Mouse (Mus musculus): ENCODE data around the gene Itgad.
"Not testable (repeated sequence)": the region's sequence is repeated elsewhere in the genome, so short reads cannot be mapped to it uniquely, and the experiment has no call there.

Gene Itgad
- long read RNA-seq, experiment 1: 0 reads
- long read RNA-seq, experiment 2: 0 reads

- intact Hi-C loops (cut with DNase I): no loop called here
Measured at GRCm38 (mm10) chr7:128154076-128154475, at the start of gene Itgad. Itgad (plus strand) TSS chr7:128154376.

- intact Hi-C loops (cut with DNase I): no loop called here
Measured at GRCm38 (mm10) chr7:128105246-128105645, 48.9 kb upstream of the Itgad start.

- intact Hi-C loops (cut with DNase I): no loop called here
Measured at GRCm38 (mm10) chr7:128107462-128107861, 46.7 kb upstream of the Itgad start.

DNA sequence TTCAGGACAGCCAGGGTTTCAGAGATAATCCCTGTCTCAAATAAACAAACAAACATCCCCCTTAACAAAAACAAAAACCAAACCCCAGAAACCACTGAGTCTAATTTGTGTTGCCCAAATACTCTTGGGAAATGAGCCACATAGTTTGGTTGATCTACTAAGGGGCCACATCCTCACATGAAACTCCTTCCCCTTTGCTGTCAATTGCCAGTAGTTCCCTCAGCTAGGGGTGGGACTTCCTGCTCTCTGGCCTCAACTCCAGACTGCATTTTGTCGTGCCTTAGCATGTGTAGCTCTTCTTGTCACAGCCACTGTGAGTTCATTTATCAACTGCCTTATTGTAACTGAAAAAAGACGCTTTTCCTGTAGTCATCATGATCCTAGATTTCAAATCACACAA is 43.9 kb upstream of the Itgad start:
- intact Hi-C loops (cut with DNase I): loop anchor here (5.0 kb wide), 1 partner anchor 82 kb away; no protein-coding TSS in a partner anchor

- intact Hi-C loops (cut with DNase I): loop anchor here (5.0 kb wide), 1 partner anchor 80 kb away; no protein-coding TSS in a partner anchor
Measured at GRCm38 (mm10) chr7:128112131-128112530, 42.0 kb upstream of the Itgad start.

GRCm38 (mm10) chr7:128114371-128115105 is 39.6 kb upstream of the Itgad start:
- intact Hi-C loops (cut with DNase I): loop anchor here (5.0 kb wide), 1 partner anchor 78 kb away; no protein-coding TSS in a partner anchor

- intact Hi-C loops (cut with DNase I): no loop called here
Measured at GRCm38 (mm10) chr7:128115211-128115958, 38.8 kb upstream of the Itgad start.

DNA sequence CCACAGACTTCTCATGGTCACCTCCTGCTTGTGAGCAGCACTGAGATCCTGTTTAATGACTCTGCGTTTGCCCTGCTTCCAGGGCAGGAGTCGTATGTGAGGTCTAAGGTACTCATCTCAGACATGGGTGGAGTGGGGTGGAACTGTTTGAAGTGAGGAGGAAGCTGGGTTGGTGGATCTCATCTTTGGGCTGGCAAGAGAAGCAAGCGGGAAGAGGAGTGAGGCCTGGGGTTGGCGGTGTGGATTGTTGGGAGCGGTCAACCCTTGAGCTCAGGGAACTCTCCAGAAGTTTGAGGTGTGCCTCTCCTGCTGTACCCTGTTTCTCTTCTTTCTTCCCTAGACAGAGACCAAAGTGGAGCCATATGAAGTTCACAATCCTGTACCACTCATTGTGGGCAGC is 37.8 kb upstream of the Itgad start:
- intact Hi-C loops (cut with DNase I): no loop called here

DNA sequence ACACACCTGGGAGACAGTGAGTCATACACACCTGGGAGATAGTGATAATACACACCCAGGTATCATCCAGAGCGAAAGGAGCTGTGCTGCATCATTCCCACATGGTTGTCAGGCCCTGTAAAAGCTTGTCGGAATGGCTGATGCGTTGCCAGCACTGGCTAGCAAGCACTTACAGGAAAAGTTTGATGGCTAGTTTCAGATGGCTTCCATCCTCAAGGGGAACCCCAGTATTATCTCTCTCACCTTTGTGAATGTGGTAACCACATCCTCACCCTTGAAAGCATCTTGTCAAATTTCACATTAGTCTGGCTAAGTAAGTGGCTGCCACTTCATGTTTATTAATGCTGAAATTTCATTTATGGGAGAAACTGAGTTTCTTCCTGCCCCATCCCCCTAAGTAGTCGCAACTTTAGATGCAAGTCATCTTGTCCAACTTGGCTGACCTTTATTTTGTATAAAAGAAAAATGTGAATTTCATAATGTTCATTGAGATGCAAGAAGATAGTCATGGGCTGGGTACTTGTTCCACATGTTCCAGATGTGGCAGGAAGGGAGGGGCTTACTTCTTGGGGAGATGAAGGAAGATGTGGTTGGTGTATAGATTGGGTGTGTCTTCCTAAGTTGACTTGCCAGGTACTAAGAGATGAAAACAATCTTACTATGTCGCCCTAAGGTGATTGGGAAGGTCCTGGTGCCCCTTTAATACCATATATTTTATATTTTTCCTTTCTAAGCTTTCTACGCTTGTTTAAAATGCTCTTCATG is 34.3 kb upstream of the Itgad start:
- intact Hi-C loops (cut with DNase I): no loop called here

GRCm38 (mm10) chr7:128128741-128129720 is 25.1 kb upstream of the Itgad start, which contains the start of gene Itgax:
Itgax (plus strand) TSS chr7:128129547.
- intact Hi-C loops (cut with DNase I): no loop called here

DNA sequence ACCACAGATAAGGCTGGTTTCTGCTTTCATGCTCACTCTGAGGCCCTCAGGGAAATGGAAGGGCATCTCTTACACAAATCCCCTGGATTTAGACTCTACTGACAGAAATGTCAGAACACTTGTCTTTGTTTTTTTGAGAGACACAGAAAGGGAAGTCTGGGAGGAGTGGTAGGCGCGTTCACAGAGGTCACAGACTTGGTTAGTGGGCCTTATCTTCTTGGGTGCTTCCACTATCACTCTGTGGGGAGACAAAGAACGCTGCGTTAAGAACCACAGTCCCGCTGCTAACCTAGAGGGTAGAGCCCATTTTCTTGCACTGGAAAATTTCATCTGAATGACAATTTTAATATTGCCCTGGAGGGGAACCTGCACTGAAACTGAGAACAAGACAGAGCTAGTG is 22.0 kb upstream of the Itgad start:
- intact Hi-C loops (cut with DNase I): no loop called here

- intact Hi-C loops (cut with DNase I): no loop called here
Measured at GRCm38 (mm10) chr7:128133596-128133995, 20.6 kb upstream of the Itgad start.

GRCm38 (mm10) chr7:128136927-128137326 is 17.2 kb upstream of the Itgad start:
- intact Hi-C loops (cut with DNase I): no loop called here

DNA sequence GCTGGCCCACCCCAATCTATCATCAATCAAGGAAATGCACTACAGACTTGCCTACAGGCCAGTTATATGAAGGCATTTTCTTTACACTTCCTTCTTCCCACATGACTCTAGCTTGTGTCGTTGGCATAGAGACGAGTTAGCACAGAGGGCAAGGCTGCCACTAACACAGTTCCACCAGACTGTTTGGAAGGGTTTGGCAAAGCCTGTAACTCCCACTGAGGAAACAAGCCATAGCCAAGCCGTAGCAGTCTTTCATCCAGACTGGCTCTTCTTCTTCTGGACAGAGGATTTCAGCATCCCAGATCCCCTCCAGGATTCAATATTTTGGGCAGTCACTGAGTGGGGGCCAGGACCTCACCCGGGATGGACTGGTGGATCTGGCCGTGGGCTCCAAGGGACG is 14.6 kb upstream of the Itgad start:
- intact Hi-C loops (cut with DNase I): no loop called here

DNA sequence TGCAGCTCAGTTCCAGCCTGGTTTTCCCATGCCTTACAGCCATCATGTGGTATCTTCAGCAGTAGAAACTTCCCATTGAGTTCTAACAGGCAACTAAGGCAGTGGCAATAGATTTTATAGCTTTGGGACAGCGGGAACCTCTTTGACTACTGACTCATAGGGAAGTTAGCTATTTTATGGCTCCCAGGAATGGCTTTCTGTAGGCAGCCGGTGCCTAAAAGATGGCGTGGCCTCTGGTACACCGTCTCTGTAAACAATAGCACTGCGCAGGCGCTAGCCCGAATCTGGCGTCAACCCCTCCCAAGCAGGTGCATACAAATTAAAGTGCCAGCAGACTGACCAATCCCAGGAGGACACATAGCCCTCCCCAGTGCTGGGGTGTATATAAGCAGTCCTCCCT is 3.2 kb upstream of the Itgad start:
- intact Hi-C loops (cut with DNase I): no loop called here

- intact Hi-C loops (cut with DNase I): no loop called here
Measured at GRCm38 (mm10) chr7:128154924-128155323, 748 bp downstream of the Itgad start.

- intact Hi-C loops (cut with DNase I): not testable (repeated sequence)
Measured at GRCm38 (mm10) chr7:128158688-128159354, 4.6 kb downstream of the Itgad start.

- intact Hi-C loops (cut with DNase I): no loop called here
Measured at GRCm38 (mm10) chr7:128164001-128164400, 9.8 kb downstream of the Itgad start.

DNA sequence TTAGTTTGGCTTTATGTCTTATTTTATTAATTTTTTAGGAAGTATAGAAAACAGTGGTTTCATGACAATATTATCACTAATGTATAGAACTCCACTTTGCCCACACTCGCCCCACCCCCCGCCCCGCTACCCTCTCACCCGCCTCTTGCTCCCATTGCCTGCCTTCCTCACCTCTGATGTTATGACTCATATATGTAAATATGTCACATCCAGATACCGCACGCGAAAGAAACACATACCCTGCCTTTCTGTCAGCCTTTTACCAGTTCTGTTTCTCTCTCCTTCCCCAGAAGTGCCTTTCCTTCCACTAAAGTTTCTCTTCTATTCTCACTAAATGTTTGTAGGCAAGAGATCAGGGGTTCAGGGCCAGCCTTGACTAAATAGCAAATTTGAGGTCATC is 12.2 kb downstream of the Itgad start:
- intact Hi-C loops (cut with DNase I): no loop called here

DNA sequence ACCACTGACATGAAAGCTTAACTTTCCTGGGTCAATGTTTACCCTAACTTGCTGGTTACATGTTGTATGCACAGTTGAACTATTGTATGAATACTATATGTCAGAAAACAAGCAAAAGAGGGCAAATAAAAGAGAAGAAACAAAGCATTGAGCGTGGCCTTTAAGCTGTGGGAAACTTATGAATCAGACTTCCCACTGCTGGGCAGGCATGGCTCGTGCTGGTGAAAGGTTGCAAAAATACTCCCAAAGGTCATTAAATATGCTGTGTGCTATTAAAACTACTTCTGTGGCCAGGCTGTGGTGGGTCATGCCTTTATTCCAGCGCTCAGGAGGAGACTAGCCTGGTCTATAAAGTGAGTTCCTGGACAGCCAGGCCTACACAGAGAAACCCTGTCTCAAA is 15.8 kb downstream of the Itgad start:
- intact Hi-C loops (cut with DNase I): no loop called here
